Mouse (Mus musculus): ENCODE data around the gene Chst12. TPM values are rescaled to one million over a fixed set of nuclear protein-coding genes. Genes with fewer than 3 reads are reported as not detected.

Chst12 gene
- total RNA-seq, 2 experiments from 2014 or later = 19.7 to 19.8 TPM

GRCm38 (mm10) chr5:140513921-140514320 is 8.6 kb downstream of the Chst12 start:
- DNase-seq (ENCODE audit: low spot score in 2 of 2) = no peak
- intact Hi-C loops (cut with DNase I) = no loop called here

GRCm38 (mm10) chr5:140514799-140515486 is 9.6 kb downstream of the Chst12 start:
- intact Hi-C loops (cut with DNase I) = no loop called here
- DNase-seq (ENCODE audit: low spot score in 2 of 2) = no peak

GRCm38 (mm10) chr5:140517159-140517920 is 12.0 kb downstream of the Chst12 start:
- no peak for DNase-seq (ENCODE audit: low spot score in 2 of 2)
- intact Hi-C loops (cut with DNase I) = no loop called here

GRCm38 (mm10) chr5:140517921-140518230 is 12.5 kb downstream of the Chst12 start:
- intact Hi-C loops (cut with DNase I) = no loop called here
- DNase-seq (ENCODE audit: low spot score in 2 of 2) = no peak

- no peak for DNase-seq (ENCODE audit: low spot score in 2 of 2)
- intact Hi-C loops (cut with DNase I) = loop anchor here (10.0 kb wide), 1 partner anchor 186 kb away; the partner anchor contains the start of gene Mrm2
These were observed 15.8 kb downstream of the Chst12 start for GRCm38 (mm10) chr5:140521196-140521595.

GRCm38 (mm10) chr5:140526754-140527153 is 21.4 kb downstream of the Chst12 start:
- intact Hi-C loops (cut with DNase I) = loop anchor here (10.0 kb wide), 1 partner anchor 192 kb away; the partner anchor contains the start of gene Mrm2
- DNase-seq (ENCODE audit: low spot score in 2 of 2) = no peak

GRCm38 (mm10) chr5:140538111-140538683 is 32.8 kb downstream of the Chst12 start:
- intact Hi-C loops (cut with DNase I) = loop anchor here (5.0 kb wide), 1 partner anchor 101 kb away; no protein-coding TSS in a partner anchor
- no peak for DNase-seq (ENCODE audit: low spot score in 2 of 2)

GRCm38 (mm10) chr5:140540106-140540505 is 34.8 kb downstream of the Chst12 start:
- intact Hi-C loops (cut with DNase I) = loop anchor here (1.0 to 5.0 kb wide), 2 partner anchors 79 to 207 kb away; no protein-coding TSS in a partner anchor
- peak; percentile 76 to 85 for DNase-seq (ENCODE audit: low spot score in 2 of 2)

GRCm38 (mm10) chr5:140542811-140543575 is 37.6 kb downstream of the Chst12 start:
- DNase-seq (ENCODE audit: low spot score in 2 of 2) = peak; percentile 73 to 76
- intact Hi-C loops (cut with DNase I) = loop anchor here (5.0 kb wide), 1 partner anchor 204 kb away; no protein-coding TSS in a partner anchor

GRCm38 (mm10) chr5:140545651-140546050 is 40.3 kb downstream of the Chst12 start:
- intact Hi-C loops (cut with DNase I) = no loop called here

GRCm38 (mm10) chr5:140546332-140546731 is 41.0 kb downstream of the Chst12 start:
- no peak for DNase-seq (ENCODE audit: low spot score in 2 of 2)
- intact Hi-C loops (cut with DNase I) = no loop called here

More at GRCm38 (mm10) chr5:140545651-140546050, 40.3 kb downstream of the Chst12 start:
- no peak for DNase-seq (ENCODE audit: low spot score in 2 of 2)

GRCm38 (mm10) chr5:140549306-140550047 is 44.1 kb downstream of the Chst12 start:
- DNase-seq (ENCODE audit: low spot score in 2 of 2) = peak; percentile 45 to 75
- intact Hi-C loops (cut with DNase I) = no loop called here

- DNase-seq (ENCODE audit: low spot score in 2 of 2) = no peak
- intact Hi-C loops (cut with DNase I) = no loop called here
These were observed 48.4 kb downstream of the Chst12 start for GRCm38 (mm10) chr5:140553719-140554118.

GRCm38 (mm10) chr5:140556859-140557258 is 51.5 kb downstream of the Chst12 start:
- DNase-seq (ENCODE audit: low spot score in 2 of 2) = no peak
- intact Hi-C loops (cut with DNase I) = no loop called here

GRCm38 (mm10) chr5:140562601-140563000 is 57.3 kb downstream of the Chst12 start:
- intact Hi-C loops (cut with DNase I) = no loop called here
- no peak for DNase-seq (ENCODE audit: low spot score in 2 of 2)

GRCm38 (mm10) chr5:140564896-140565295 is 59.5 kb downstream of the Chst12 start, which contains the start of gene Grifin:
Gene Grifin (minus strand): TSS chr5:140565071.
- DNase-seq (ENCODE audit: low spot score in 2 of 2) = no peak
- intact Hi-C loops (cut with DNase I) = loop anchor here (5.0 kb wide), 1 partner anchor 42 kb away; the partner anchor contains the start of gene Lfng

GRCm38 (mm10) chr5:140565451-140565850 is 60.1 kb downstream of the Chst12 start:
- peak in 1 of 2 experiments; percentile 41 for DNase-seq (ENCODE audit: low spot score in 2 of 2)
- intact Hi-C loops (cut with DNase I) = loop anchor here (5.0 kb wide), 1 partner anchor 42 kb away; the partner anchor contains the start of gene Lfng

GRCm38 (mm10) chr5:140565856-140566255 is 60.5 kb downstream of the Chst12 start:
- peak; percentile 54 to 55 for DNase-seq (ENCODE audit: low spot score in 2 of 2)
- intact Hi-C loops (cut with DNase I) = loop anchor here (5.0 kb wide), 1 partner anchor 41 kb away; the partner anchor contains the start of gene Lfng

All from left cerebral cortex, postnatal 14 days (tissue).